Mouse (Mus musculus) bone marrow, adult 2 months (tissue): Measurements from ENCODE around the gene Mbtps1.

Experiments
- CTCF ChIP-seq: fragments of 200-500 bp; IDR thresholded peaks from 2 replicates; pipeline ENCODE4 v1.5.1; 2011; ENCODE audit warnings: low read length, control low read depth; ENCODE audit not compliant: control insufficient read depth, insufficient read depth
- POLR2A ChIP-seq: fragments of 200-500 bp; IDR thresholded peaks from 2 replicates; pipeline ENCODE4 v1.6.1; 2011; ENCODE audit warnings: low read depth, mild to moderate bottlenecking, control low read depth, low read length, borderline replicate concordance; ENCODE audit not compliant: control insufficient read depth

DNA sequence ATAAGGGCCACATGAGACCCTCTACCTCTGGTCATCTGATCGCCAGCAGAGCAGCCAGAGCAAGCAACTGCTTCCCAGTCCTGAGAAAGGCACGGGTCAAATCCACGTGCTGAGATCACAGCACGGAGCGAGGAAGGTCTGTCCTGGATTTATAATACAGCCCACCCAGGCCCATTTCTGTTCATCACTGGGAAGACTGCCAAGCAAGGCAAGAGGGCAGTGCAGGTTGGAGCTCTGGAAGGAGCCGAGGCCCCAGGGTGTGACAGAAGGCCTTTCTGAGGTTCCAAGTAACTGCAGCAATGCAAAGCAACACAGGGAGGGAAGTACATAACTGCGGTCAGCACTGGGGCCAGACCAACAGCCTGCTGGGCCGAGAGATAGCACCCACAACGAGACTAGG is 48.1 kb downstream of the Mbtps1 start:
- TF ChIP-seq CTCF (no peak), POLR2A (no peak)
